Mouse (Mus musculus): ENCODE data around the gene Fgf12. TPM values are rescaled to one million over a fixed set of nuclear protein-coding genes. Genes with fewer than 3 reads are reported as not detected.

Fgf12 gene
- polyA plus RNA-seq (2016; fragmentation: Nextera tagmentation; extraction: Ambion mirVana), result 5.7 and 6.6 TPM in 2 replicates

DNA sequence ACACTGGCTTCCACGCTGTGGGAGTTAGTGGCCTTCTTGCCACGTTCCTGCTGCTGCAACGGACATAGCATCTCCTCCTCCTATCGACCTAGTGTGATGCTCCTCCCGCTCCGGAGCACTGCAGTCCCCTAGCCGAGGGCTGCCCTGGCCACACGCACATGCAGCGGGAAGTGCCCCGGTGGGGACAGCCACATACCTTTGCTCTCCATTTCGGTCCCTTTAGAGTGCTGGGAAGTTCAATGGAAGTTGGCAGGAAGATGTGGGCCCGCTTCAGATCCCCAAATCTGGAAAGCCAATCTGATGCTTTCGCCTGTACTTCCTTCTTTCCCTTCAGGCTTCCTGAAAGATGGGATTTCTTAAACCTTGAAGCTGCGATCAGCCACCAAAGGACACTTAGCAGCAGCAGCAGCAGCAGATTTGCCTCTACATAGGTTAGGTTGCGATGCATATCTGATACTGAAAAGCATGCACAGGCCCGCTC is at the start of gene Fgf12:
Gene Fgf12, minus strand, starts transcription at position 431 of the 481 bp plus-strand sequence.
- WGBS, result under 1% methylated on average over 16 of the region's 16 CpGs
- H3K9me3 ChIP-seq, result no peaks in the 10 kb centered on the region
- H3K4me3 ChIP-seq, result peak within 1 kb of the TSS; percentile 36
- peak within 1 kb of the TSS; percentile 60 for H3K4me2 ChIP-seq (replicated peaks)
- ATAC-seq (ENCODE audit: insufficient number of reproducible peaks, insufficient read depth, low FRiP score, low TSS enrichment), result no peak
- no peak within 1 kb of the TSS for H3K27ac ChIP-seq
- no peaks in the 10 kb centered on the region for H3K27me3 ChIP-seq
- 0 out of 2 replicates have a peak, but pooled peaks cover 4% of the 10 kb centered on the region for H3K4me1 ChIP-seq
- no peaks in the 10 kb centered on the region for H3K36me3 ChIP-seq
- peak within 1 kb of the TSS; percentile 34 for H3K9ac ChIP-seq

- Histone ChIP-seq H3K4me3 (no peak overlapping the region), H3K4me2 (replicated peaks) (no peak overlapping the region), H3K4me1 (no peaks in the 10 kb centered on the region), H3K36me3 (no peaks in the 10 kb centered on the region), H3K27me3 (no peaks in the 10 kb centered on the region), H3K9ac (no peak overlapping the region), H3K27ac (no peak overlapping the region), H3K9me3 (no peaks in the 10 kb centered on the region)
- ATAC-seq (ENCODE audit: insufficient number of reproducible peaks, insufficient read depth, low FRiP score, low TSS enrichment), result no peak
- WGBS, result 6% methylated on average over 4 of the region's 4 CpGs
Observed at GRCm38 (mm10) chr16:28793115-28793514, 40.2 kb upstream of the Fgf12 start.

- Histone ChIP-seq H3K4me3 (no peak overlapping the region), H3K9ac (no peak overlapping the region), H3K9me3 (no peaks in the 10 kb centered on the region), H3K27ac (no peak overlapping the region), H3K4me1 (no peaks in the 10 kb centered on the region), H3K4me2 (replicated peaks) (no peak overlapping the region), H3K27me3 (no peaks in the 10 kb centered on the region), H3K36me3 (no peaks in the 10 kb centered on the region)
- no peak for ATAC-seq (ENCODE audit: insufficient number of reproducible peaks, insufficient read depth, low FRiP score, low TSS enrichment)
- WGBS, result 89% methylated on average over 2 of the region's 2 CpGs
Observed at GRCm38 (mm10) chr16:28770276-28770675, 17.4 kb upstream of the Fgf12 start.

DNA sequence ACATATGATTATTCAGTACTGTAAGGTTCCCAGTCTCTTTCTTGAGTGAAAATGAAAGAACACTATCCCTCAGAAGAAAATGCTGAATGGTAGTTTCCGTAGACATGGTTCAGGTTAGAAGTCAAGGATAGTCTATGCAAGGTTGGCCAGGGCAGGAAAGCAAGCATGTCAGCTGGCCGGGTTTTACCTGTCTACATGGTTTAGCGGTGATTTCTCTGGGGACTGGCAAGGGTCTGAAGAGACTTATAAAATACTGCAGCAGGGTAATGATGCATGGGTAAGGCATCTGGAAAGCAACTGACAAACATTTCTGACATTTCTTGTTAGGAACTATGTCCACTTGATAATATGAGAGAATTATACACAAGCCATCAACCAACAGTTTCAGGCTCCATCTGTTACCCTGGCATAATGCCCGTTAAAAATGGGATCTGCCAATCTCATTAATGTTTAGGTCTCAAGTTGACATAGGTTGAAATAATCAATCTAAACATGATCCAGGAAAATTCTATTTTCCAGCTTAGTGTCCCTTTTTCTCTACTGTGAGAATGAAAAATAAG is 8.6 kb upstream of the Fgf12 start:
- Histone ChIP-seq H3K9me3 (no peaks in the 10 kb centered on the region), H3K9ac (no peak overlapping the region), H3K4me2 (replicated peaks) (no peak overlapping the region), H3K4me1 (no peaks in the 10 kb centered on the region), H3K27ac (no peak overlapping the region), H3K4me3 (no peak overlapping the region), H3K36me3 (no peaks in the 10 kb centered on the region), H3K27me3 (no peaks in the 10 kb centered on the region)
- 82% methylated on average over 4 of the region's 4 CpGs for WGBS
- ATAC-seq (ENCODE audit: insufficient number of reproducible peaks, insufficient read depth, low FRiP score, low TSS enrichment), result no peak

DNA sequence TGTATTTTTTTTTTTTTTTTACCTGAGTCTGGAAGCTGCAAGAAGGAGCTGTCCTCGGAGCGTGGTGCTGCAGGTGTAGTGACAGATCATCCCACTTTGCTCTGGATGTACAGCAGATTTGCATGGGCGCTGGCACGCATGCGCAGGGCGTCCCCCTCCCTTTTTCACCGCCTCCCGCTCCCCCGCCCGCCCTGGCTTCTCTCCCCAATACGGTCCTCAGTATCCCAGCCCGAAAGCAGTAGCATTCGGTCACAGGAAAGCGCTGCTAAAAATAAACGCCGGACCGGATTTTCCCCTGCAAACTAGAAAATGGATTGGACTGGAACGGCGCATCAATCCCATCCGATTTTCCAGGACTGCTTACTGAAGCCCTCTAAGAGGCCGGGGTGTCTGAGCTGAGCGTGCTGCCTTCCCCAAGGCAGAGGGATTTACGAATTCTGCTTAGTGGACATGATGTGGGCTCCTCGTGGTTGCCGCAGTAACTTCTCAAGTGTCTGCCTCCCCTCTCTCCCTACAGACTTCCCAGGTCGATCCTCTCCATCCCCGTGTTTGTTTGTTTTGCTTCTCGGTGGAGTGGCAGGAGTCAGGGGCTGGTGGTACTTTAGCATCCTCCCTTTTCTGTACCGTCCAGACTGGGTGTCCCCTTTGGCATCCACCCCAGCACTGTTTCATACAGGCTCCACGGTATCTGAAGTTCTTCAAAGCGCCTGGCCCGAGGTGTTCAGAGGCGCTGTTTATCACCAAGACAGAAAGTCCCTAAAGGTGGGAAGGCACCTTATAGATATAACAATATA is 453 bp upstream of the Fgf12 start:
- Histone ChIP-seq H3K27ac (no peak overlapping the region), H3K4me3 (peak overlapping the region; percentile 36), H3K9ac (peak overlapping the region; percentile 34; the same call in 1 of the 2 replicates), H3K27me3 (no peaks in the 10 kb centered on the region), H3K4me1 (0 out of 2 replicates have a peak, but pooled peaks cover 4% of the 10 kb centered on the region), H3K9me3 (no peaks in the 10 kb centered on the region), H3K4me2 (replicated peaks) (peak overlapping the region; percentile 60), H3K36me3 (no peaks in the 10 kb centered on the region)
- peak; percentile 97 for ATAC-seq (ENCODE audit: insufficient number of reproducible peaks, insufficient read depth, low FRiP score, low TSS enrichment)
- under 1% methylated on average over 33 of the region's 33 CpGs for WGBS

DNA sequence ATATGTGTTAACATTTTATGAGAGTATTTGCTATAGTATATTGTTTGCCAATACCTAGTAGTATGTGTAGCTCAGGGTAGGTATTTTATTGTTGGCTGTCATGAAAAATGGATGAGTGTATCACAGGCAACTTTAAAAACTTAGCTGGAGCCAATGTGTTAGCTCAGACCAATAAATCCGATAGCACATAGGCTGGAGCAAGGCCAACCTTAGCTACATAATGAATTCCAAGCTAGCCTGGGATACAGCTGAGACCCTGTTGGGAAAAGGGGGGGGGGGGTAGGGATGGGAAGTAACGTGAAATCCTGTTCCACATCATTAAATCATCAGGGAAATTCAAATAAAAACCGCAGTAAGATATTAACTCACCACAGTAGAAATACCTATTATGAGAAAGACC is 18.4 kb downstream of the Fgf12 start:
- H3K9me3 ChIP-seq, result no peaks in the 10 kb centered on the region
- H3K36me3 ChIP-seq, result no peaks in the 10 kb centered on the region
- no peak overlapping the region for H3K9ac ChIP-seq
- H3K27me3 ChIP-seq, result no peaks in the 10 kb centered on the region
- ATAC-seq (ENCODE audit: insufficient number of reproducible peaks, insufficient read depth, low FRiP score, low TSS enrichment), result no peak
- WGBS, result 82% methylated on average over 3 of the region's 3 CpGs
- no peaks in the 10 kb centered on the region for H3K4me1 ChIP-seq
- H3K4me2 ChIP-seq (replicated peaks), result no peak overlapping the region
- no peak overlapping the region for H3K4me3 ChIP-seq
- H3K27ac ChIP-seq, result no peak overlapping the region

DNA sequence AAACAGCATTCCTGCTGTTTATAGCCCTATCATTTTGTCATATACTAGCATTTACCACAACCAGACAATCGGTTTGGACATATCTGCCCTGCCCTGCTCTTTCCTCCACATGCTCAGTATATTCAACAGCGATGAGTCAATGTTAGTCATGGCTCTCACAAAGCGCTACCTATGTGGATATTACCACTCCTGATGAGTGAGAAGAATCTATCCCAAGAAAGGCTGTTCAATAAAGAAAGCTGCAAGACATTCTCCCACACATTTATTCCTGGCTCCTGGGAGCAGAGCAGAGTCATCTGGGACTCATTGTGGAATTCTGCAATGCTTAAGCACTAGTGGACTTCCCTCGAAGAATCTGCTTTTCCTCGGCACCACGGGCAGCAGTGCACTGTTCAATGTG is 26.1 kb downstream of the Fgf12 start:
- Histone ChIP-seq H3K9ac (no peak overlapping the region), H3K9me3 (no peaks in the 10 kb centered on the region), H3K36me3 (no peaks in the 10 kb centered on the region), H3K4me1 (no peaks in the 10 kb centered on the region), H3K27ac (no peak overlapping the region), H3K4me2 (replicated peaks) (no peak overlapping the region), H3K27me3 (no peaks in the 10 kb centered on the region), H3K4me3 (no peak overlapping the region)
- 84% methylated on average over 6 of the region's 6 CpGs for WGBS
- no peak for ATAC-seq (ENCODE audit: insufficient number of reproducible peaks, insufficient read depth, low FRiP score, low TSS enrichment)

GRCm38 (mm10) chr16:28706623-28707022 is 46.2 kb downstream of the Fgf12 start:
- Histone ChIP-seq H3K27ac (no peak overlapping the region), H3K4me2 (replicated peaks) (no peak overlapping the region), H3K36me3 (no peaks in the 10 kb centered on the region), H3K9ac (no peak overlapping the region), H3K4me3 (no peak overlapping the region), H3K27me3 (no peaks in the 10 kb centered on the region), H3K9me3 (no peaks in the 10 kb centered on the region), H3K4me1 (no peaks in the 10 kb centered on the region)
- WGBS, result 53% methylated on average over 3 of the region's 3 CpGs
- no peak for ATAC-seq (ENCODE audit: insufficient number of reproducible peaks, insufficient read depth, low FRiP score, low TSS enrichment)

DNA sequence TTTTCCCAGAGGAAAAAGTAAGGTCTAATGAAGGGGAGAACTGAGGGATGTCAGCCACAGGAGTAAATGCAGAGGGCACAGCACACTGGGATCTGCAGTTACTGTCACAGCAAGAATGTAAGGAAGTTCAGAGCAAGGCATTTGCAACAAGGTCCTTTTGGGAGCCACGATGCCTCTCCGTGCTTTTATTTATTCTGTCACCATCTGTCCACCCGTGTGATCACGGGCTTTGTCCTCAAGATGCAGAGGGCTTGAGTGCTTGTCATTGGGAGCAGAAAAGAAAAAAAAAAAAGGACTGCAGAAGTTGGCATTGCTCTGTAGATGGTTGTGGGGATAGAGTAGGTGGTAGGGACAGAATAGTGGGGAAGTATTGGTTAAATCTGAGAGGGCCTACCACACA is 52.5 kb downstream of the Fgf12 start:
- Histone ChIP-seq H3K9me3 (no peaks in the 10 kb centered on the region), H3K4me1 (no peaks in the 10 kb centered on the region), H3K4me3 (no peak overlapping the region), H3K27me3 (no peaks in the 10 kb centered on the region), H3K27ac (no peak overlapping the region), H3K36me3 (no peaks in the 10 kb centered on the region), H3K9ac (no peak overlapping the region), H3K4me2 (replicated peaks) (no peak overlapping the region)
- 74% methylated on average over 4 of the region's 4 CpGs for WGBS
- no peak for ATAC-seq (ENCODE audit: insufficient number of reproducible peaks, insufficient read depth, low FRiP score, low TSS enrichment)

- no peaks in the 10 kb centered on the region for H3K4me1 ChIP-seq
- no peak overlapping the region for H3K9ac ChIP-seq
- no peaks in the 10 kb centered on the region for H3K36me3 ChIP-seq
- H3K9me3 ChIP-seq, result no peaks in the 10 kb centered on the region
- H3K4me3 ChIP-seq, result no peak overlapping the region
- 84% methylated on average over 3 of the region's 3 CpGs for WGBS
- H3K4me2 ChIP-seq (replicated peaks), result no peak overlapping the region
- H3K27me3 ChIP-seq, result no peaks in the 10 kb centered on the region
- no peak overlapping the region for H3K27ac ChIP-seq
- ATAC-seq (ENCODE audit: insufficient number of reproducible peaks, insufficient read depth, low FRiP score, low TSS enrichment), result no peak
Observed at GRCm38 (mm10) chr16:28696851-28697250, 56.0 kb downstream of the Fgf12 start.

DNA sequence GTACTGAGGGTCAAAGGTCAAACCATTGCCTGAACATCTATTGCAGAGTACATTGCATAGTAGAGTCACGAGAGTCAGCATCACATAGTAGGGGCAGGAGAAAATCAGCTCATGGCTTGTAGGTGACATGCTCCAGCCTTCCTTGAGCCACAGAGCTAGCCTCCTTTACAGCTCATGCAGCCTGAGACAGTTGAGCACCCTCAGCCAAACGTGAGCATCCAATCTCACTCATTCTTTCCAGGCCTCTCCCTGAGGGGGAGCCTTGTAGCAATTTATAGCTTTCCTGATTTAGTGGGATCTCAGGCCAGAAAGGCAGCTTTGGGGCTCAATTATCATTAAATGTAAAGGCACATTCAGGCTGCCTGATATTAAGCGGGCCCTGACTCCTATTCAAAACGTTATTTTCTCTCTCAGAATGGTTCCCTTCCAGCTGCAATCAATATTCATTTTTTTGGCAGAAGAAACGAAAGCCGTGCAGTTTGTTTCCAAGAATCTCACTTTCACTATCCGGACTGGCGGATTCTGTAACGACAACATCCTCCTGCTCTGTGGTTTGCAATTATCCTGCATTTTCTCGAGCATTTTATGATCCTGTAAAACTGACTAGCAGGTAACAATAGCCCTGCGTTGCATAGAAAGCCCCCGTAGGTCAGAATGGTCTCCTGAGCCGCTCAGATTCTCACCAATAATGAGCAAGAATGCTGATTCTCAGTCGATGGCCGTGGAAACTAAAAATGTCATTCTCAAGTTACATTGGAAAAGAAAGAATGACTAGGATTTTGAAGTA is 58.6 kb downstream of the Fgf12 start:
- H3K4me2 ChIP-seq (replicated peaks), result peak overlapping the region; percentile 21; the same call in 1 of the 2 replicates
- WGBS, result 38% methylated on average over 15 of the region's 15 CpGs
- no peak overlapping the region for H3K27ac ChIP-seq
- no peaks in the 10 kb centered on the region for H3K9me3 ChIP-seq
- no peaks in the 10 kb centered on the region for H3K36me3 ChIP-seq
- H3K4me1 ChIP-seq, result no peaks in the 10 kb centered on the region
- ATAC-seq (ENCODE audit: insufficient number of reproducible peaks, insufficient read depth, low FRiP score, low TSS enrichment), result no peak
- H3K4me3 ChIP-seq, result no peak overlapping the region
- H3K27me3 ChIP-seq, result no peaks in the 10 kb centered on the region
- no peak overlapping the region for H3K9ac ChIP-seq
